Mouse (Mus musculus): ENCODE data around the gene Nlk. TPM values are rescaled to one million over a fixed set of nuclear protein-coding genes. Genes with fewer than 3 reads are reported as not detected.
"Not testable (repeated sequence)": the region's sequence is repeated elsewhere in the genome, so short reads cannot be mapped to it uniquely, and the experiment has no call there.

Nlk gene
- total RNA-seq, 2 experiments from 2014 or later: 7.6 to 10.5 TPM

- peak; percentile 82 to 94 for DNase-seq (ENCODE audit: low spot score in 2 of 2)
Measured at GRCm38 (mm10) chr11:78550168-78551058, 146.8 kb downstream of the Nlk start, which contains the start of gene Tmem97. TSS of gene Tmem97 (minus strand) at chr11:78550777.

GRCm38 (mm10) chr11:78549491-78549987, 147.6 kb downstream of the Nlk start:
- DNase-seq (ENCODE audit: low spot score in 2 of 2): no peak

DNA sequence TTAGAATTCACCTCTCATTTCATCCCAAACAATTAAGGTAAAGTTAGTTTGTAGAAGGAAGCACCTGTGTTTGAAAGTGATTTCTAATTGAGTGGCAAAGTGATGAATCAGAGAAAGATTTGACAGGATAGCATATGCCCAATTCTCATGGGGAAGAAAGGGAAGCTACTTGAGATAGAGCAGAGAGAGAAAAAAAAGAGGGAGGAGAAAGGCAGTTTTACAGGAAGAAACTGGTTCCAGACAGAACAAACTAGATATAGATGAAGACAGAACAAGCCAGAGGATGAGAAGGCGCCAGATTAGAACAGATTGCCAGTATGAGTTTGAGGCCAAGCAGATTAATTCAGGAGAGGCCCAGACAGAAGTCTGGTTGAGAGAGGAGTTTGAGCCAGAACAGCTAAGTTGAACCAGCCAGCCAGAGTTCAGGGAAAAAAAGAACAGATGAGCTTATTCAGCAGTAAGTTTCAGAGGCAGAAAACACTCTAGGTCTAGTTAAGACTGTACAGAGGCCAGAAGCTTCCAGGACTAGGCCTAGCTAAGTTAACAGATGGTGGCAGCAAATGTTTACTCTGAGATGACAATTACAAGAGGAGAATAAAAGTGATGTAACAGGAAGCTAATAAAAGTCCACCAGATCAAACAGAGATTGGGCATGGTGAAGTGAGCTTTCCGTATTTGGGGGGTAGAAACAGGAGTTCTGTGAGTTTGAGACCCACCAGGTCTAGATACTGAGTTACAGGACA, 149.3 kb downstream of the Nlk start:
- DNase-seq (ENCODE audit: low spot score in 2 of 2): no peak

DNA sequence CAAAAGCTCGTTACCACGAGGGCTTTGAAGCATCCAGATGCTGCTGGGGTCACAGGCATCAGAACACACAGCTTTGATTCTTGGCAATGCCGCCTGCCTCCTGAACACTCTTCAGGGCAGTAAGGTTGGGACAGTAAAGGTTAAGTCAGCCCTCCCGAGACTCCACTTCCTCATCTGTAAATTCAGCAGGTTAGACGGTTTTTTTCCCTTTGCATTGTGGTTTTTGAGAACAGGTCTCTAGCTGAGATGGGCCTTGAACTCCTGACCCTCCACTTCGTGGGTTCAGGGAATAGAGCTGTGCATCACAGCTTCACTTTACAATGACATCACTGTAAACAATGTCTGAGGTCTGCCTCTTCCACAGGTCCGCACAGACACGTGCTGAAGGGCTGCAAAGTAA, 152.0 kb downstream of the Nlk start:
- DNase-seq (ENCODE audit: low spot score in 2 of 2): no peak

- no peak for DNase-seq (ENCODE audit: low spot score in 2 of 2)
Measured at GRCm38 (mm10) chr11:78544449-78545111, 152.6 kb downstream of the Nlk start.

- no peak for DNase-seq (ENCODE audit: low spot score in 2 of 2)
Measured at GRCm38 (mm10) chr11:78540358-78540757, 156.8 kb downstream of the Nlk start.

GRCm38 (mm10) chr11:78536690-78537084, 160.5 kb downstream of the Nlk start:
- DNase-seq (ENCODE audit: low spot score in 2 of 2): no peak

GRCm38 (mm10) chr11:78536080-78536689, 161.0 kb downstream of the Nlk start, which contains the start of the genes Tnfaip1 and Ift20:
TSS of gene Tnfaip1 (minus strand) at chr11:78536332.
TSS of gene Ift20 (plus strand) at chr11:78536361.
- DNase-seq (ENCODE audit: low spot score in 2 of 2): peak; percentile 85 to 96

GRCm38 (mm10) chr11:78535376-78536079, 161.6 kb downstream of the Nlk start:
- no peak for DNase-seq (ENCODE audit: low spot score in 2 of 2)

DNA sequence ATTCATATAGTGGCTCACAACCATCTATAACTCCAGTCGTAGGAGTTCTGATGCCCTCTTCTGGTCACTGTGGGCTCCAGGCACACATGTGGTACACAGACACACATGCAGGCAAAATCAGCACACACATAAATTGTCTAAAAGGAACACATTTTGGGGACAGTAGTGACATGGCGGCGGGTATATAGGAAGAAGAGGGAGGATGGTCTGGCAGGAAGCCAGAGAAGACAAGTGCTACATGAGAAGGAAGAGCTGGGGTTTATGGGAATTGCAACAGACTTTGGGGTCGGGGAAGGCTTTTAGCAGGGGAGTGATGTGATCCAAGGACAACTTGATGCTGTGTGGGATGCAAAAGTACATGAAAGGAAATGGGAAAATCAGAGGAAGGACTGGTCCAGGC, 162.7 kb downstream of the Nlk start:
- DNase-seq (ENCODE audit: low spot score in 2 of 2): no peak

GRCm38 (mm10) chr11:78531515-78531914, 165.7 kb downstream of the Nlk start:
- not testable (repeated sequence) for DNase-seq (ENCODE audit: low spot score in 2 of 2)

- peak in 1 of 2 experiments; percentile 31 for DNase-seq (ENCODE audit: low spot score in 2 of 2)
Measured at GRCm38 (mm10) chr11:78531046-78531445, 166.1 kb downstream of the Nlk start.

- no peak for DNase-seq (ENCODE audit: low spot score in 2 of 2)
Measured at GRCm38 (mm10) chr11:78530001-78530400, 167.2 kb downstream of the Nlk start.

DNA sequence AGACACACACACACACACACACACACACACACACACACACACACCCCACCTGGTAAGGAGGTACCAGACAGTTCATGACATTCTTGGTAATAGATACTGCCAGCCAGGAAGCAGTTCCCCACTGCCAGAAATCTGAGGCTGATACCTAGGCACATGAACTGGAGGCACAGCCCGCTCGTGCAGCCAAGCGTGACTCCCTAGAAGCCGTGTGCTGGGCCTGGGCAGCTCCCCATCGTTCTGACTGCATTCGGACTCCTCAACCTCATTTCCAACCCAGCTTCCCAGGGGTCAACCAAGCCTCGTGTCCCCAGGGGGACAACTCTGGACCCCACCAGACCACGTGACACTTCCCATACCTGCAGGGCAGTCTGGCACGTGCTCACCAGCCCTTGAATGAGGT, 168.5 kb downstream of the Nlk start:
- no peak for DNase-seq (ENCODE audit: low spot score in 2 of 2)

DNA sequence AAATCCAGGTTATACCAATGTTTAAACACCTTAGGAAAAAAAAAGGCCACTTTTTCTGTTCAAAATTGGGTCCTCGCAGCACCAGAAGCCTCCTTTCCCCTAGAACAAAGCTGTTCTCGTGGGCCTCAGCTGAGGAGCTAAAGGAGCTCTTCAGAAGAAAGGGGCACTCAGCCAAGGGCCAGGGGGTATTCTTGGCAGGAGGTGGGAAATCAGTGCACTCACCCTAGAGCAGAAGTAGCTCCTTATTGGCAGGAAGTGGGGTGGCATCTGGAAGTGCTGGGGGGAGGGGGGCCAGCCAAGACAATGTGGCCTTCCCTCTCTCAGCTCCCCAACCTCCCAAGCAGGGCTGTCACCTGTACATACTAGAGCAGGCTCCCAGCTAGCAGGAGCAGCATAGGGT, 172.3 kb downstream of the Nlk start:
- no peak for DNase-seq (ENCODE audit: low spot score in 2 of 2)

DNA sequence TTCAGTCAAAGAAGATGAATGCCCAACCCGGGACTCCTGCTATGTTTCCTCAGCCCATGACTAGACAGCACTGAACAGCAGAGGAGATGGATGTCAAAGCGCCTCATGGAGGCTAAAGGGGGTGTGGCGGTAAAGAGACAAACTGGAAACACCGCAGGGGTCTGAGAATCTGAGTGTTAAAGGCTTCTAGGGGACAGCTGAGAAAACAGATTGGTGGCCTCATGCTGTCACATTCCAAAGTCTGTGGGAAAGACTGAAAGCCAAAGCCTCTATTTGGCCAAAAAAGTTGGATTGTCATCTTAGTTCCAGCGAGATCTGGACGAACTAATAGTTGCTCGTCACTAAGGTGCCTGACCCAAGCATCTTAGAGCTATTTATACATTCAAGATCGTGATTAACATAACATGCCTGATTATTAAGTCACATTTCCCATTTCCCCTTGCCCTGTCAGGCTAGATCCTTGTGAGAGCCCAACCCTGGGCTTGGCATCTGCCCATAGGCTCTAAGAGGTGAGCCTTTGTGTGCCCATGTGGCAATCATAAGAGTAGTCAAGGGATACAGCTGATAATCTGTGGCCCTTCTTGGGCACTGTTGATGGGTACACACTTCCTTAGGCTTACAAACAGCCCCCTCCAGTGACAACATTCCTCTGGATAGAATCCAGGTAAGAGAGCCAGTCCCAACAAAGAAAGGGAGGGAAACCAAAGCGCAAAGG, 173.8 kb downstream of the Nlk start:
- DNase-seq (ENCODE audit: low spot score in 2 of 2): no peak

GRCm38 (mm10) chr11:78522481-78522997, 174.6 kb downstream of the Nlk start:
- no peak for DNase-seq (ENCODE audit: low spot score in 2 of 2)

GRCm38 (mm10) chr11:78521880-78522279, 175.3 kb downstream of the Nlk start:
- no peak for DNase-seq (ENCODE audit: low spot score in 2 of 2)

GRCm38 (mm10) chr11:78518931-78519330, 178.2 kb downstream of the Nlk start:
- DNase-seq (ENCODE audit: low spot score in 2 of 2): no peak
